Mouse (Mus musculus): ENCODE results near the gene 3110009E18Rik.

The 3110009E18Rik gene

GRCm38 (mm10) chr1:120101227-120101609 lies 19.8 kb upstream of the 3110009E18Rik start:
- DNase-seq (ENCODE audit: low spot score in 2 of 2) = no peak

DNA sequence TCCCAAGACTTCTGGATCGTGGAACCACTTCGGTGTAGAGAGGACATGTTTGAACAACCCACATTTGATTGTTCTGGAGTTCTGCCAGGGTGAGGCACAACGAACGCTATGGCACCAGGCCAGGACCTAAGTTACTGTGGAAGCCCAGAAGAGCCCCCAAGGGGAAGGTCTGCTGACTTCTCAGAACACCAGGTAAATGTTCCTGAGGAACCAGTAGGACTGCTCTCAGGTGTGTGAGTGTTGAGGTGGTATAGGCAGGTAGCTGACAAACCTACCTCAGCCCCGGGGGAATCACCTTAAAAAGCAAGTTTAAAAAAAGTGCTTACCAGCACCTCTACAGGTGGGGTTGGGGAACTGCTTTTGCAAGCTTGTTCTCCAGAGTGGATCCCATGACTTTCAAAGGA lies 15.4 kb upstream of the 3110009E18Rik start:
- DNase-seq (ENCODE audit: low spot score in 2 of 2) = peak; percentile 39 to 68

- DNase-seq (ENCODE audit: low spot score in 2 of 2) = no peak
Observed at GRCm38 (mm10) chr1:120109741-120110432, 11.1 kb upstream of the 3110009E18Rik start.

- no peak for DNase-seq (ENCODE audit: low spot score in 2 of 2)
Observed at GRCm38 (mm10) chr1:120111766-120112165, 9.2 kb upstream of the 3110009E18Rik start.

- no peak for DNase-seq (ENCODE audit: low spot score in 2 of 2)
Observed at GRCm38 (mm10) chr1:120112251-120113187, 8.5 kb upstream of the 3110009E18Rik start.

DNA sequence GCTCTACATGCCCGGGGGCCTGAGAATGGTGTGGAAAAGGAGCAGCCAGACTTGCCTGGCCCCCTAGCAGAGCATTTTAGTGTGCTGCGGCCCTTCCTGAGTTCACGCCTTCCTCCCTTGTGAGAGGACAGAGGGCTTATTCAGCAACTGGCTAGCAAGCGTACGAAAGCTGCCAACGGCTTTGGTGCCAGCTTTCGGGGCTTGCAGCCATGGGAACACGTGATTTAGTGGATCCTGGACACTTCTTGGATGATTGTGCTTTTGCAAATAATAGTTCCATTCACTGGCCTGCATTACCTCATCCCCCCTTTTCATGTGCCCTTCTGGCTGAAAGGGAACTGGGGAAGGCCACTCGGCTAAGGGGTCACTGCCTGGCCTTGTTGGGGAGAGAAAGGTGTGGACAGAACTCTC lies 5.3 kb upstream of the 3110009E18Rik start:
- peak in 1 of 2 experiments; percentile 33 for DNase-seq (ENCODE audit: low spot score in 2 of 2)

DNA sequence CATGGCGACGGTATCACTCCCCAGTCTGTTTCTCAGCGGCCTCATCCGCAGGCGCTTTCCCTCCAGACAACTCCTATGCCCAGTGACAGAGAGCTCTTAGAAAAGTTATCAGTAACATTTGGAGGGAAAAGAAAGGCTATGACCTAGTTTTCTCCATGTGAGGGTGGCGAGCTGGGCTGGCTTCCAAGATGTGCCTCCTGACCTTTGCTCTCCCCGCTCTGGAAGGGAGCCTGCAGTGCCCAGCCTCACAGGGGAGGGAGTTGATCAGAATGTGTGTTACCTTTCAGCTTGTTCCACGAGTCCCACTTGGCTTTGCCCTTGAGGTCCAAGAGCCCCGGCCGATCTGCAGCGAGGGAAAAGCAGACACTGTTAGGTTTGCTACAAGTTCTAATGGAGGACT lies 4.9 kb upstream of the 3110009E18Rik start:
- no peak for DNase-seq (ENCODE audit: low spot score in 2 of 2)

DNA sequence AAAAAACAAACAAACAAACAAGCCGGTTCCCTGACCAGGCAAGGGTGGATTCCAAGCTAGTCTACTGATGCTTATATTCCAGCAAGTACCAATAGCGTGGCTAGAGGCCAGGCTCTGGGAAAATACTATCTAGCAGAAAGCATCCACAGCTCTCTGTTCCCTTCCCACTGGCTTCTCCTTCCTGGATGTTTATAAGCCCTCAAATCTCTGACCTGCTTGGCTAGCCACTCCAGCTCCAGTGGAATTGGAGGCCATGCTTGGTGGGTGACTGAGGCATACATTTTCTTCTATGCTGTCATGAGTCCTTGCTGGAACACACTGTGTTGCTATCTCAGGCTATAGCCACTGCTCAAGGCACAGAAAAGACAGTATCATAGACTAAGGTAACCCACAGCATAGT lies 2.1 kb upstream of the 3110009E18Rik start:
- no peak for DNase-seq (ENCODE audit: low spot score in 2 of 2)

- DNase-seq (ENCODE audit: low spot score in 2 of 2) = no peak
Observed at GRCm38 (mm10) chr1:120119389-120119788, 1.6 kb upstream of the 3110009E18Rik start.

- DNase-seq (ENCODE audit: low spot score in 2 of 2) = peak in 1 of 2 experiments; percentile 32
Observed at GRCm38 (mm10) chr1:120120141-120120968, 632 bp upstream of the 3110009E18Rik start.

DNA sequence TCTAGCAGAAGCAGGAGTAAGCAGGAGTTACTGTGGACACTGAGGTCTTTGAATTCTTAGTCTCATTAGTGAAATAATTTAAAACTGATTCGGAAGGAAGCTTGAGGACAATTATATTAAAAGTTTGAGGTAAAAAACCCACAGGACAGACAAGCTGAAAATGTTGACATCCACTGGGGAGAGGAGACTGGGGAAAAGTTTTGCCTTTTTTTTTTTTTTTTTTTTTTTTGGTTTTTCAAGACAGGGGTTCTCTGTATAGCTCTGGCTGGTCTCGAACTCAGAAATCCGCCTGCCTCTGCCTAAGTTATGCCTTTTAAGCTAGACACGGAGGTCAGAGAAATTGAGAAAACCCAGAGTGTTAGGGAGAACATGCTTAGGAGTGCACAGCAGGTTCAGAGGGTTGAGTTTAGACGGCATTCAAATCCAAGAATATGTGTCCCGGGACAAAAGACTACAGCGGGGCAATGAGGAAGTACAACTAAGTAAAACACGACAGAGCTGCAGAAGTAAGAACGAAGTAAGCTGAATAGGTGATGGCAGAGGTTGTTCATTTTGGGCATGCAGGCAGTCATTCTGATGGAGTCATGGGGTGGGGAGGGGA lies 1.0 kb downstream of the 3110009E18Rik start:
- no peak for DNase-seq (ENCODE audit: low spot score in 2 of 2)

- DNase-seq (ENCODE audit: low spot score in 2 of 2) = no peak
Observed at GRCm38 (mm10) chr1:120122634-120123383, 1.8 kb downstream of the 3110009E18Rik start.

GRCm38 (mm10) chr1:120124839-120125238 lies 3.9 kb downstream of the 3110009E18Rik start:
- no peak for DNase-seq (ENCODE audit: low spot score in 2 of 2)

GRCm38 (mm10) chr1:120125471-120125870 lies 4.5 kb downstream of the 3110009E18Rik start:
- no peak for DNase-seq (ENCODE audit: low spot score in 2 of 2)

DNA sequence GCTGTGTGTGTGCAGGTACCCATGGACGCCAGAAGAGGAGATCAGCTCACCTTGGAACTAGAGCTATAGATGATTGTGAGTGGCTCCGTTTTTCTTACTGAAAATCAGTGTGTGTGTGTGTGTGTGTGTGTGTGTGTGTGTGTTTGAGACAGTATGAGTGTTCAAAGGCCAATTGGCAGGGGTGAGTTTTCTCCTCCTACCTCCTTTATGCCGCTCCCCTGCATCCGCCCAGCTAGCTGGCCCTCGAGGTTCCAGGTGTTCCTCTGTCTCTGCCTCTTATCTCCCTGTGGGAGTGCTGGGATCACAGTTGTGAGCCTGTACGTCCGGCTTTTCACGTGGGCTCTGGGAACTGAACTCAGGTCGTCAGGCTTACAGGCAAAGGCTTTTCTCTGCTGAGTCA lies 5.3 kb downstream of the 3110009E18Rik start:
- DNase-seq (ENCODE audit: low spot score in 2 of 2) = no peak

- no peak for DNase-seq (ENCODE audit: low spot score in 2 of 2)
Observed at GRCm38 (mm10) chr1:120132376-120132775, 11.4 kb downstream of the 3110009E18Rik start.

DNA sequence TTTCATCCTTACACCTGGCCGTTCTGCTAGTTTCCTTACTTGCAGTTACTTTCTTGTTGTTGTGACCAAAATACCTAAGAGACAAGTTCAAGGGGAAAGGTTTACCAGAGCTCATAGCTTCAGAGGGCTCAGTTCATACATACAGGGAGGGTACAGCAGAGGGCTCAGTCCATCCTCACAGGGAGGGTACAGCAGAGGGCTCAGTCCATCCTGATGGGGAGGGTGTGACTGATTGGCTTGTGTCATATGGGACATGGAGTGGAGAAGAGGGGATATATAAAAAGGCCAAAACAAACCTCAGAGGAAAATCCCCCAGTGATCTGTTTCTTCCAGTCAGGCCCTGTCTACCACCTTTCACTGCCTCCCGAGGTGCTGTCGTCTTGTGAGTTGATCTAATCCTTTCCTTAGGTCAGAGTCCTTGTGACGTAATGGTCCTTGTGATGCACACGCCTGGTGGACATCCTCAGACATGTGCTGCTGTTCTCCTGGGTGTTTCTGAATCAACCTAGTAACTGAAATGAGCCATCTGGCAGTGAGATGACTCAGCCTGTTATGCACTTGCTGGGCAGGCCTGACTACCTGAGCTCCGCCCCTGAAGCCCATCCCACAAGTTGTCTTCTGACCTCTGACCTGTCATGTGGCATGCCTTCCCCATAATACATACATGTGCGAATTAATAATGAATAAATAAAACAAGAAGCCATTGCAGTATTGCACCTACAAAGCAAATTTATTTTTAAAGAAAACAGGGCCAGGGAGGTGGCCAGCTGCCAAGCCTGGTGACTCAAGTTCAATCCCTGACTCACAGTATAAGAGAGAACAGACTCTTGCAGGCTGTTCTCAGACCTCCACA lies 15.2 kb downstream of the 3110009E18Rik start:
- DNase-seq (ENCODE audit: low spot score in 2 of 2) = no peak

- DNase-seq (ENCODE audit: low spot score in 2 of 2) = no peak
Observed at GRCm38 (mm10) chr1:120138923-120139540, 18.0 kb downstream of the 3110009E18Rik start.

DNA sequence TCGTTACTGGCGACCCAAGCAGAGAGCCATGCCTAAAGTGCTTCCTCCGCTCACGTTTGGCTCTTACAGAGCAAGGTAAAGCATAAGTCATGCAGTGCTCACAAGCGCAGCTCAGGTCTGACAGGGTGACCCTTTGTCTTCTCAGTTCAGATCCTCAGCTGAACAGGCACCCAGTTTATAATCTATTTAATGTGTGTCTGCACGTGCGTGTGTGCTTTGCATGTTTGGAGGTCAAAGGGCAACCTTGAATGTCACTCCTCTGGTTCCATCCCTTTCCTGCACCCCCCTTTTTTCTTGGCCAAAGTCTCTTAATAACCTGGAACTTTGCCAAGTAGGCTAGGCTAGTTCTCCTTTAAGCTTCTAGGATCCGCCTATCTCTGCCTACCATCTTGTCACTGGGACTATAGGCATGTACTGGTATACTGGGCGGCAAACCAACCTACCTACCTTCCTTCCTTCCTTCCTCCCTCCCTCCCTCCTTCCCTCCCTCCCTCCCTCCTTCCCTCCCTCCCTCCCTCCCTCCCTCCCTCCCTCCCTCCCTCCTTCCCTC lies 19.2 kb downstream of the 3110009E18Rik start:
- no peak for DNase-seq (ENCODE audit: low spot score in 2 of 2)
